Mouse (Mus musculus) hindbrain, embryonic 16.5 days (tissue): ENCODE measurements around the gene Pth. TPM values are rescaled to one million over a fixed set of nuclear protein-coding genes. Genes with fewer than 3 reads are reported as not detected.

Experiments used
- ATAC-seq: fragments of 200-750 bp; cut with Nextera tagmentation; 2 replicates; pipeline ENCODE4 v1.8.0; 2017; ENCODE audit warnings: moderate TSS enrichment, moderate library complexity
- H3K27ac ChIP-seq: fragments of 300-500 bp; sonication (generic); 2 replicates; pipeline ENCODE4 v1.5.1; 2014; ENCODE audit warnings: low read depth, mild to moderate bottlenecking, control low read depth, low read length, moderate library complexity
- H3K27me3 ChIP-seq: fragments of 300-500 bp; sonication (generic); replicated peaks from 2 replicates; pipeline ENCODE4 v1.6.1; 2014; ENCODE audit warnings: low read length; ENCODE audit not compliant: control insufficient read depth, insufficient read depth
- H3K36me3 ChIP-seq: fragments of 300-500 bp; sonication (generic); 2 replicates; pipeline ENCODE4 v1.6.1; 2014; ENCODE audit warnings: mild to moderate bottlenecking, low read length, moderate library complexity, mixed read lengths; ENCODE audit not compliant: control insufficient read depth, insufficient read depth
- H3K4me1 ChIP-seq: fragments of 300-500 bp; sonication (generic); 2 replicates; pipeline ENCODE4 v1.6.1; 2014; ENCODE audit warnings: low read depth, low read length; ENCODE audit not compliant: control insufficient read depth, insufficient read depth
- H3K4me2 ChIP-seq: fragments of 300-500 bp; sonication (generic); 2 replicates; pipeline ENCODE4 v1.6.1; 2014; ENCODE audit warnings: mild to moderate bottlenecking, low read length, control low read depth, moderate library complexity
- H3K4me3 ChIP-seq: fragments of 300-500 bp; sonication (generic); 2 replicates; pipeline ENCODE4 v1.5.1; 2014; ENCODE audit warnings: mild to moderate bottlenecking, low read length, control low read depth, moderate library complexity
- H3K9ac ChIP-seq: fragments of 300-500 bp; sonication (generic); 2 replicates; pipeline ENCODE4 v1.6.1; 2014; ENCODE audit warnings: low read depth, mild to moderate bottlenecking, control low read depth, low read length, moderate library complexity
- H3K9me3 ChIP-seq: fragments of 300-500 bp; sonication (generic); 2 replicates; pipeline ENCODE4 v1.6.1; 2014; ENCODE audit warnings: mild to moderate bottlenecking, low read length, moderate library complexity; ENCODE audit not compliant: control insufficient read depth
- WGBS: fragments of 180-500 bp; shearing (Covaris S2); extraction: QIAGEN DNeasy Blood & Tissue Kit; methylation state at CpG from one replicate; pipeline ENCODE4 v1.1.7; 2014; 5-methylcytosine and 5-hydroxymethylcytosine counted together
- polyA plus RNA-seq: library from polyadenylated mRNA; unstranded; fragments of >200 nt; fragmentation: Nextera tagmentation; extraction: Ambion mirVana; gene quantifications from 2 replicates; pipeline ENCODE4 v1.2.1, GENCODE M21; 2015

The Pth gene
- polyA plus RNA-seq, 1 experiment from 2014 or later: not detected

GRCm38 (mm10) chr7:113408712-113409111 lies 20.3 kb upstream of the Pth start:
- Histone ChIP-seq H3K9ac (no peak overlapping the region), H3K4me1 (no peaks in the 10 kb centered on the region), H3K9me3 (no peaks in the 10 kb centered on the region), H3K4me3 (no peak overlapping the region), H3K36me3 (no peaks in the 10 kb centered on the region), H3K27me3 (no peaks in the 10 kb centered on the region), H3K27ac (no peak overlapping the region), H3K4me2 (no peak overlapping the region)
- ATAC-seq: no peak
- WGBS: 64% methylated on average over 5 of the region's 5 CpGs

DNA sequence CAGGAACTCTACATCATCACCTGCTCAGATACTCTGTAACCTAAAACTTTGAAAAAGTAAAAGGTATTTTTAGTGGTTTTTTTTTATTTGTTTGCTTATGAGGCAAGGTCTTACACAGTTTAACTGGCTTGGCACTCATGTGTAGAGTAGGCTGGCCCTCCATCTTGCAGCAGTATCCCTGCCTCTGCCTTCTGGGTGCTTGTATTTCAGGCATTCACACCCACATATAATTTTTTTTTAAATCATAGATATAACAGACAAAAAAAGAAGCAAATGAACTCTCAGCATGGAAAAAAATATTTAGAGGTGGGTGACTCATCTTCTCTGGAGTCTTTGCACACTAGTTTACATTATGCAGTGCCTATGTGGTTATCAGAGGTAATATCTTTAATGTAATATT lies 9.7 kb upstream of the Pth start:
- no peak overlapping the region for H3K4me2 ChIP-seq
- ATAC-seq: no peak
- H3K9me3 ChIP-seq: no peaks in the 10 kb centered on the region
- H3K27me3 ChIP-seq: no peaks in the 10 kb centered on the region
- H3K4me3 ChIP-seq: no peak overlapping the region
- no peak overlapping the region for H3K27ac ChIP-seq
- H3K36me3 ChIP-seq: no peaks in the 10 kb centered on the region
- H3K4me1 ChIP-seq: no peaks in the 10 kb centered on the region
- no peak overlapping the region for H3K9ac ChIP-seq

DNA sequence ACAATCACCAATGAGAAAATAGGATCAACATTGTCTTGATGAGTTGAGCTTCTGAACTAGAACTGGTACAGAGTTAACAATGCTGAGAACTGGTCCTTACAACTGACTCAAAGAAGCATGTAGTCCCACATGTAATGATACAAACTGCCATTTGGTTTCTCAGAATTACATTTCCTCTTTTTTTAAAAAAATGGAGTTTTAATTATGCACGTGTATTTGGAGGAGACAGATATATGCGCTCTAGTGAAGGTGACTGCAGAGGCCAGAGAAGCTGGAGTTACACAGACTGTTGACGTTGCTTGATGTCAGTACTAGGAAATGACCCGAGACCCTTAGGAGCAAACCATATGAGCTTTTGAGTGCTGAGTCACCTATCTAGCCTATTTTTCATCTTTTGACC lies 8.3 kb upstream of the Pth start:
- no peak overlapping the region for H3K4me3 ChIP-seq
- ATAC-seq: no peak
- H3K9me3 ChIP-seq: no peaks in the 10 kb centered on the region
- 95% methylated on average over 4 of the region's 4 CpGs for WGBS
- no peak overlapping the region for H3K27ac ChIP-seq
- H3K27me3 ChIP-seq: no peaks in the 10 kb centered on the region
- H3K9ac ChIP-seq: no peak overlapping the region
- H3K4me2 ChIP-seq: no peak overlapping the region
- no peaks in the 10 kb centered on the region for H3K4me1 ChIP-seq
- H3K36me3 ChIP-seq: no peaks in the 10 kb centered on the region

DNA sequence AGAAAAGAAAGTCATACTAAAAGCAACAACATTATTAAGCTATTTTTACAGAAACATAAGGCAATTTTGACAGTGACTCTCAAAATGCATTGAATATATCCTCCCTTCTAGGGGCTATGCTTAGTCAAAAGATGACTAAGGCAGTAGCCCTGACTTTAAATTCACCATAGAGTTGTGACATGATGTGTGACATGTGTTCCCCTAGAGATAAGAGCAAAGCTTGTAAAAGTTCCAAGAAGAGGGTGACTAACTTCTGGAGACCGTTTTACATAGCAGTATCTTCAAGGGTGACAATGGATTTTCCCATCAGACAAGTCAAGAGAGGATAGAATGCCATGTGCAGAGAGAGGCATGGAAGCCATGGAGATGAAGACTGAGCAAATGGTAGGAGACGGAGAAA lies 3.2 kb upstream of the Pth start:
- Histone ChIP-seq H3K27ac (no peak overlapping the region), H3K9ac (no peak overlapping the region), H3K27me3 (no peaks in the 10 kb centered on the region), H3K9me3 (no peaks in the 10 kb centered on the region), H3K4me3 (no peak overlapping the region), H3K36me3 (no peaks in the 10 kb centered on the region), H3K4me1 (no peaks in the 10 kb centered on the region), H3K4me2 (no peak overlapping the region)
- no peak for ATAC-seq
- WGBS: 85% methylated on average over 2 of the region's 2 CpGs

- Histone ChIP-seq H3K9me3 (no peaks in the 10 kb centered on the region), H3K36me3 (no peaks in the 10 kb centered on the region), H3K9ac (no peak overlapping the region), H3K27me3 (no peaks in the 10 kb centered on the region), H3K4me1 (no peaks in the 10 kb centered on the region), H3K4me2 (0 out of 2 replicates have a peak overlapping the region, but pooled peaks have one; percentile 19), H3K27ac (no peak overlapping the region), H3K4me3 (no peak overlapping the region)
- WGBS: 30% methylated on average over 7 of the region's 7 CpGs
- ATAC-seq: peak; percentile 76
Measured at GRCm38 (mm10) chr7:113377875-113378658, 10.3 kb downstream of the Pth start.

- Histone ChIP-seq H3K27me3 (no peaks in the 10 kb centered on the region), H3K27ac (no peak overlapping the region), H3K4me3 (no peak overlapping the region), H3K4me1 (peaks cover 11% of the 10 kb centered on the region), H3K9ac (no peak overlapping the region), H3K9me3 (no peaks in the 10 kb centered on the region), H3K36me3 (no peaks in the 10 kb centered on the region), H3K4me2 (no peak overlapping the region)
- WGBS: 81% methylated on average over 1 of the region's 1 CpGs
- no peak for ATAC-seq
Measured at GRCm38 (mm10) chr7:113372682-113373081, 15.7 kb downstream of the Pth start.

DNA sequence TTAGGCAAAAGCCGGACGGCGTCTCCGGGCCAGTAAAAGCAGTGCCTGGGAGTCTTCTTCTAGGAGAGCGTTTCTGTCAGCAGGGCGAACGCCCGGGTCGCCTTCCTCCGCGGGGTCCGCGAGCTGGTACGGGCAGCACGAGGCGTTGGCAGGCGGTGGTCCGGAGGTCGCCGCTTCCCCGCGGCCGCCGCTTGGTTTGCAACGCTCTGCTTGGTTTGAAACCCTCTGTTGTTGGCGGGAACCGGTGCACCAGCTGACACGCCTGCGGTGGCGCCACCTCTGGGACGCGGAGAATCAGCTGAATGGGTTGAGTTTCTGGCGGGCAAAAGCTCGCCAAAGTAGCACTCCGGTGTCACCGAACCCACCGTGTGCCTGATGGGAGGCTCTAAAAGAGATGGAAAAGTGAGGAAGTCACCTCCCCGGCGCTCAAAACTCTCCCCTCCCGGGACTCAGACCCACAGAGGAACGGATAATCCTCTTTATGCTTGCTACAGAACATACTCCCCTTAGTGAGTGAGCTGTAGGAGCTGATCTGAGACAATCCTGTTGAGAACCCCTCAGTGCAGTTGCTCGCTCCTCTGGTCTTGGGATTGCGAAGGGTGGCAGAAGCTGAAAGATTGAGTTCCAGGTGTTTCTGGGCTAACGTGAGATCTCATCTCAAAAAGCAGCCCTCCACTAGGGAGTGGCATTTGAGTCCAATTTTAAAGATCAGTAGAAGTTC lies 18.6 kb downstream of the Pth start:
- H3K9ac ChIP-seq: peak overlapping the region; percentile 86
- under 1% methylated on average over 44 of the region's 44 CpGs for WGBS
- no peaks in the 10 kb centered on the region for H3K36me3 ChIP-seq
- peak; percentile 77 for ATAC-seq
- peak overlapping the region; percentile 93 for H3K27ac ChIP-seq
- no peaks in the 10 kb centered on the region for H3K27me3 ChIP-seq
- peaks cover 13% of the 10 kb centered on the region for H3K4me1 ChIP-seq
- H3K4me2 ChIP-seq: peak overlapping the region; percentile 94
- H3K4me3 ChIP-seq: peak overlapping the region; percentile 71
- no peaks in the 10 kb centered on the region for H3K9me3 ChIP-seq

DNA sequence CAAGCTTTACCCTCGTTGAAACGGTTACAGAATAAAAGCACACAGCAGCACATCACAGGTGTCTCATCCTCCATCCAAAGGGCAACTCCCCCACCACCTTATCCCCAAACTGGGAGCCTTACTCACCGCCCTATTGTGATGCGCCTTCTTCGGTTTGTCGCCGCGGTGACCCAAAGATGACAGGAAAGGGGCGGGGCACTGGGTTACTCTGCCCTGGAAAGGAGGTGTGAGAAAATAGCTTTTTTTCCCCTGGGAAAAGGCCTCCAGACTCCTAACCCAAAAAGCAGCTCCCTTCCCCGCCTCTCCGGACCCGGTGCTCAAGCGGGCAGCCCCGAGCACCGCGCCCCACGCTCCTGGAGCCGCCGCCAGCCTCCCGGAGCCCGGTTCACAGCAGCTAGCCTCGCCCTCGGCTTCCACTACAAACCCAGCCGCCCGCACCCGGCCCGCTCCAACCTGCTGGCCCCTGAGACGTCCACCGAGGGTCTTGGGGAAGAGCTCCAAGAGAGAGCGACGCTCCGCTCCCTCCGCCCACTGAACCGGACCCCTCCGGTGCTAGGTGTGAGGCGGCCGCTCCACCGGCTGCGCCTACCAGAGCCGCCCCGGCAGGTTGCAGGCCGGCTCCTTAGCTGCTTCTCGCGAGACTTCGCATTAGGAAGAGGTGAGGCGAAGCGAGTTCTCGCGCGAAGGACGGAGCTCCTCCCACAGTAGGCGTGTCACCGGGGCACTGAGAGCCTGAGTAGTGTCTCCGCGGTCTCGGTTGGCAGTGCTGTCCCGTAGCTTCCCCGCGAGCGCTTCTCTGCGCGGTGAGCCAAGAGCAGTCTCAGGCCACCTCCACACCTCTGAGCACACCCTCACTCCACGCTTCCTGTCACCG lies 19.4 kb downstream of the Pth start, which contains the start of gene Btbd10:
TSS of gene Btbd10 (minus strand) at position 647 of the 874 bp plus-strand sequence.
- H3K27ac ChIP-seq: peak within 1 kb of the TSS; percentile 93
- WGBS: under 1% methylated on average over 64 of the region's 64 CpGs
- H3K9me3 ChIP-seq: no peaks in the 10 kb centered on the region
- peak within 1 kb of the TSS; percentile 71 for H3K4me3 ChIP-seq
- peak within 1 kb of the TSS; percentile 94 for H3K4me2 ChIP-seq
- peak; percentile 99 for ATAC-seq
- H3K9ac ChIP-seq: peak within 1 kb of the TSS; percentile 86
- peaks cover 13% of the 10 kb centered on the region for H3K4me1 ChIP-seq
- H3K36me3 ChIP-seq: no peaks in the 10 kb centered on the region
- H3K27me3 ChIP-seq: no peaks in the 10 kb centered on the region

DNA sequence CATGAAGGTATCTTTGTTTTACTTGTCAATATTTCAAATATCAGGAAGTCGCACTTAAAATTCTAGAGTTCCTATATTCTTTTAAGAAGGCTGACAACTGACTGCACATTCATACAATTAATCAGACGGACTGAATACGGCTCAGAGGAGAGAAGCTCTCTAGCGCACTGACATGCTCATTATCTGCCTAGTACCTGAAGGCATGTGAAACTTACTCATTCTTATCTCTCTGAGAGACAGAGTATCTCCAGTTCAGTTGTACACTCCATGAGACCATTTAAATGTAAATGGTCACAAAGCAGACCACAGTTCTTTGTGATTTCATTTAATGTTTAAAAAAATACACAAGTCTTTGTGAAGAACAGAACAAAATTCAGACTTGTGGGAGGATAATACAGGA lies 20.9 kb downstream of the Pth start:
- H3K9me3 ChIP-seq: no peaks in the 10 kb centered on the region
- no peaks in the 10 kb centered on the region for H3K36me3 ChIP-seq
- H3K9ac ChIP-seq: no peak overlapping the region
- peaks cover 13% of the 10 kb centered on the region for H3K4me1 ChIP-seq
- WGBS: 61% methylated on average over 4 of the region's 4 CpGs
- no peak for ATAC-seq
- H3K4me2 ChIP-seq: no peak overlapping the region; the same call in 1 of the 2 replicates
- no peaks in the 10 kb centered on the region for H3K27me3 ChIP-seq
- no peak overlapping the region for H3K27ac ChIP-seq
- H3K4me3 ChIP-seq: no peak overlapping the region
